Mouse (Mus musculus) ovary, adult 18-20 months (tissue): ENCODE data around the gene Ubxn11.

Experiments used
- DNase-seq: peaks from one replicate; pipeline ENCODE4 v3.0.0; 2022; ENCODE audit warnings: low spot score, mixed read lengths

Gene Ubxn11

DNA sequence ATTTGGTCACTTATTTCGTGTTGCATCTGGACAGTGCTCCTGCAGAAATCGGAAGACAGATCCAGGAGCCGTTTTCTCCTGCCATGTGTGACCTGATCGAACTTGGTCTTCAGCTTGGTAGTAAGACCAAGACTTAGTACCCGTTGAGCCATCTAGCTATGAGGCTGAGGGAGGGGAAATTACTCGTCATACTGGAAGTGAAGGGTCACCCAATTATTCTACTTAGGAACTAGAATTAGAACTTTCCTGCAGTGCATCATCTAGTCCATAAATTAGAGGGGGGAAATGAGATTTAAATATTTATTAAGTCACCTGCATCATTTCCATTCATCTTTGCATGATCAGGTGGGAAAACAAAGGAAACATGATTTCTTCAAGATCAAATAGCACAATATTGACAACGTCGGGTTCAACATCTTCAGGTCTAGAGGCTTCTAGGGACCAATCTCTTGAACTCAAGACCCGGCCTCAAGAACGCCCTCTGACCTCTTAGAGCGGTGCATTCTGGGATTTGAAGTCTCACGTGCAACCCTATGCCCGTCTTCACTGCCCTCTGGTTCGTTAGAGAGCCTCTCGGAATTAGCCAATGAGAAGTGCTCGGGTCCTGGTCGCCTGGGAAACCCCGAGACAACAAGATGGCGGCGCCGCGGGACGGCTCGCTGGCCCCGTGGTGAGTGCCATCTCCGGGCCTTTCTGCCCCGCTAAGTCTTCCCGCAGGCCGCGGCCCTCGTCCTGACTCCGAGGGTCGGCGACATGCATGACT, at the start of gene Ubxn11:
Gene Ubxn11, plus strand, starts transcription at position 592 of the 763 bp plus-strand sequence.
- DNase-seq = peak; percentile 71

- no peak for DNase-seq
Observed at GRCm38 (mm10) chr4:134053538-134053937, 48.8 kb upstream of the Ubxn11 start, which contains the start of gene Zfp683. Gene Zfp683, plus strand, starts transcription at chr4:134053838.

DNA sequence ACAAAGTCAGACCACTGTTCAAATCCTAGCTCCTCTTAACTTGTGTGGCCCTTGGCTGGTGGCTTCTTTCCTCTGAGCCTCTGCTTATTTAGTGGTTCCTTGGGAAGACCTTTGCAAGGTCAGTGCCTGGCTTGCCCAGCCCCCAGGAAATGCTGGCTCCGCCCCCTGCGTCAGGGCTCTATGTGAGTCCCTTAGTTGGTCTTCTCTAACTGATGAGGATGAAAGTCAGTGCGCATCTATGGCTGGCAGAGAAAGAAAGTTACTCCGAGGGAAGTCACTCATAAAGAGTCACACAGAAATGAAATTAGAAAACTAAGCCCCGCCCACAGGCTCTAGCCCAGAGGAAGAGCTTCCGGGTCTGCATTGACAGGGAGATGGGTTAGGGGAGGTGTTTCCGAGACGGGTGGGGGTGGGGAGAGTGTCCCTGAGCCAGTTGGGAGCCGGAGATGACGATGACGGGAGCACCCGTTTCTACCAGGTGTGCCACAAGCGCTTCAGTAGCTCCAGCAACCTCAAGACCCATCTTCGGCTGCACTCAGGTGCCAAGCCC, 44.1 kb upstream of the Ubxn11 start:
- no peak for DNase-seq

DNA sequence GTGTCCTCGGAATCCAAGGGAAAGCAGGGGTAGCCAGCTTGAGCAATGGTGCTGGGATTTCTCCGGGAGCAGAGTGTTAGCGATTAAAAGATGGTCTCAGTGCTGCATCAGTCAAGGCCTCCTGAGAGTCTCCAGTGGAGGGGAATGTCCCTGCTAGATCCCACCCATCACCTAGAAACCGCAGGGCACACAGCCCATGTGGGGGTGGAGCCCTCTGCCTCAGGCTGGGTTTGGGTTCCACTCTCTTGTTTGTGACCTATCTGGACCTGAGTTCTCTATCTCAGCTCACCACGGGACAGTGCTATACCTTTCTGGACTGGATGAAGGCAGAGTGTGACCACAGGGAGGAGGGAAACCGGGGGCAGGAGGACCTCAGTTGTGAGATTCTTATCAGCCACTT, 43.5 kb upstream of the Ubxn11 start:
- no peak for DNase-seq

GRCm38 (mm10) chr4:134060135-134060865, 42.1 kb upstream of the Ubxn11 start, which contains the start of gene Crybg2:
Gene Crybg2, plus strand, starts transcription at chr4:134060815.
- no peak for DNase-seq

- no peak for DNase-seq
Observed at GRCm38 (mm10) chr4:134061166-134061830, 41.1 kb upstream of the Ubxn11 start.

DNA sequence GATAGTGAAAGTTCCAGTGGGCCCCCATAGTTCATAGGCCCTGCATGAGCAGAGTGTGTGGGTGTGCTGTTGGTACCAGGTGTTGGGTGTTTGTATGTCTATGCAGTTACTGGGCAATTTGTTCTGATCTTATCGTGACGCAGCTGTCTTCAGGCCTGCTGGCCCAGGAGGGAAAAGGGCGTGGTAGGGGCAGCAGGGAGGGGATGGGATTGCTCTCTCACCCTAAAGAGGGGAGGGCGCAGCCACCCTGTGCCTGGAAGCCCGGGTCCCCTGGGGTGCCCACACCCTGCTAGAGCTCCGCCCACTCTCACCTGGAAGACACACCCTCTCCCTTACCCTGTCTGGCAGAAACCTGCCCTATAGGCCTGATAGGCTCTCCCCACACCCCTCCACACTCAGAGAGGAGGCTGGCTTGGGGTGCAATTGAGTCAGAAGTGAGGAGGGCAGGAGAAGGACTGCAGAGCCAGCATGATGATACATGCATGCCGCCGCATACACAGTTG, 40.4 kb upstream of the Ubxn11 start:
- DNase-seq = no peak

GRCm38 (mm10) chr4:134062561-134062960, 39.8 kb upstream of the Ubxn11 start:
- DNase-seq = no peak

DNA sequence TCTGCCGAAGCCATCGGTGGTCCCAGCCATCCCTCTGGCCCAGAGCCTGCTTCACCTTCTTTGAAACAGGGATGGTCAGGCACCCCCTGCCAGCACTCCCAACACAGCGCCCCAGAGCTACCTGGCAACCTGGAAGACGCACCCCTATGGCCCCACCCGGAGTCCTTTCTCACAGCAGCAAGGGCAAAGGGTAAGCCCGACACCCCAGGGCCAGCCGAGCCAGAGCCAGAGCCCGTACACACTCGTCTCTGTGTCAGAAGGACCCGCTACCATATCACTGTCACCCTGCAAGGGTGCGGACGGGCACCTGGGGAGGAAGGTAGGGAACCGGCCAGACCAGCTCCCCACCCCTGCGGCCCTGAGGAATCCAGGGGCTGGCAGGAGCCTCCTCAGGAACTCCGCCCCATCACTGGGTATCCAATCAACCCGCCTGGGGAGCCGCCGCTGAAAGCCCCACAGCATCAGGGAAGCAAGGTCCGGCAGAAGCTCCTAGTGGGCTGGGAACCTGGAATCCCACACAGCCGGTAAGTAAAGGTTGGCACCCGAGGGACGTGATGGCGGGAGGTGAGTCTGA, 36.9 kb upstream of the Ubxn11 start:
- no peak for DNase-seq

GRCm38 (mm10) chr4:134067383-134067782, 35.0 kb upstream of the Ubxn11 start:
- DNase-seq = no peak

DNA sequence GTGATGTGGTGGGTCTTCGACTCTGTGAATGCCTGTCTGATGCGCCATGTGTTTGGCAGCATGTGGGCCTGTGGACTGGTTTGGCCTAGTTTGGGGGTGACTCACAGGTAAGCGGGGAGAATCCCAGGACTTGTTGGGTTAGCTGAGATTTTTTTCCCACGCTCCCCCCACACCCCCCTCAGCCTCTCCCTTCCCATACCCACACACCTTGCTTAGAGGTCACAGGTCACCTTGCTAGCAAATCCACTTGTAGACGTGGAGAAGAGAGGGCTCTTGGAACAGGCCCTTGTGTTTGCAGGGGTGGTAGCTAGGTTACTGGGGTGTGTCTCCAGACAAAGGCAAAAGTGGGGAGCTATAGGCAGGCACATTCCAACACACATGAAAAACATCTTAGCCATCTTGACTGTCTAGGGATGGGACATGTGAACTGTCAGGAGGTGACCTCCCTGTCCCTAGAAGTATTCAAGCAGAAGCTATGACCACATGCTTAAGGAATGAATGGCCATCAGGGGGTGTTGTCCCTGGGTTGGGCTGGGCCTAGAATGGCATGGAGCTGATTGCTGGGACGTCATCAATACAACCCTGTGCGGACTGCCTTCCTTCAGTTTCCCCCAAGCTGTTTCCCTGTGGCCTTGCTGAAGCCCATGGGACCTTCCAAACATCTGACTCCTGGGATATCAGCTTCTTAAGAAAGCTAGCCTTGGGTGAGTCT, 34.4 kb upstream of the Ubxn11 start:
- DNase-seq = no peak

GRCm38 (mm10) chr4:134068793-134069580, 33.4 kb upstream of the Ubxn11 start:
- DNase-seq = no peak

DNA sequence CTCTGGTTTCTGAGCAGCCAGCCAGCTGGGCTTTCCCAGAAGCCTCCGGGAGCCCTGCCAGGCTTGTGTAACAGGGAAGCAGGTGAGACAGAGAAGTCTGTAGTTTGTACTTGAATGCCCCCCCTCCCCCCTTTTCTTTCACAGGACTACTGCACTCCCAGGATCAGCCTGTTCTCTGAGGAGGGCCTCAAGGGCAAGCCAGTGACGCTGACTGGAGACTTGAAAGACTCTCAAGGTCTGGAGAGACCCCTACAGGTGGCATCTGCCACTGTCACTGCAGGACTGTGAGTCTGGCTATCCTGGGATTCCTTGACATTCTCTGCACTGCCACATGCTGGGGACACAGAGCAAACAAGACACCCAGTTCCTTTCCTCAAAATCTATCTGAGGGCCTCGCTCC, 23.7 kb upstream of the Ubxn11 start:
- DNase-seq = peak; percentile 57

DNA sequence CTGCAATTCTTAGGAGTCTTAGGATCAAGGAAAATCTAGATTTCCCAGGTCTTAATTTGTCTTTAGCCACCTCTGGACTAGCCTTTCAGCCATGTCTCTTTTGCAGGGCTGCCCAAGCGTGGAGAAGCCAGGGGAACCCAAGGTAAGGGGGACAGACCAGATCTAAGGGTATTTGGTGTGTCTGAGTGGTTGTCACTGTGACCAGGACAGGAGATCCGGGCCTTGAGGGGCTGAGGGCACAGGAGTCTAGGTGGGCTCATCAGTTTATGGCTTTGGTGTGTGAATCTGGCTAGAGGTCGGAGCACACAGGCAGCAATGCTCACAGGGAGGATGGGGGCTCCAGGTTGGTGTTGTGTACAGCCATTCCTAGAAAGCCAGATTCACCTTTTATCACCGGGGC, 21.7 kb upstream of the Ubxn11 start:
- no peak for DNase-seq

- DNase-seq = peak; percentile 61
Observed at GRCm38 (mm10) chr4:134081730-134082386, 20.5 kb upstream of the Ubxn11 start.

DNA sequence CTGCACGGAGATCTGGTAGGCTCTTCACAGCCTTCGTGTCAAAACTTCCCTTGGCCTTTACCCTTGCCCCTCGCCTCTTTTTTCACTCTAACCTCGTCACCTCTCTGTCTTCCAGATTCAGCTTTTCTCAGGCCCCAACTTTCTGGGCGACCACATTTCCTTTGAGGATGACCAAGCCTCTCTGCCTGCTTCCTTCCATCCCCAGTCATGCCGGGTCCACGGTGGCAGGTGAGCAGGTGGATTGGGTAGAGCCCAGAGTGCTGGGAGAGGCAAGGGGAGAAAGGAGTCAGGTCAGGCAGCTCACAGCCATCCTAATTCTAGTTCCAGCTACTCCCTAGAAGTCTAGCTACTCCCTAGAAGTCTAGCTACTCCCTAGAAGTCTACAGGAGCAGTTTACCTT, 19.9 kb upstream of the Ubxn11 start:
- DNase-seq = no peak

- no peak for DNase-seq
Observed at GRCm38 (mm10) chr4:134084999-134085398, 17.4 kb upstream of the Ubxn11 start.

- no peak for DNase-seq
Observed at GRCm38 (mm10) chr4:134087412-134087811, 15.0 kb upstream of the Ubxn11 start.

DNA sequence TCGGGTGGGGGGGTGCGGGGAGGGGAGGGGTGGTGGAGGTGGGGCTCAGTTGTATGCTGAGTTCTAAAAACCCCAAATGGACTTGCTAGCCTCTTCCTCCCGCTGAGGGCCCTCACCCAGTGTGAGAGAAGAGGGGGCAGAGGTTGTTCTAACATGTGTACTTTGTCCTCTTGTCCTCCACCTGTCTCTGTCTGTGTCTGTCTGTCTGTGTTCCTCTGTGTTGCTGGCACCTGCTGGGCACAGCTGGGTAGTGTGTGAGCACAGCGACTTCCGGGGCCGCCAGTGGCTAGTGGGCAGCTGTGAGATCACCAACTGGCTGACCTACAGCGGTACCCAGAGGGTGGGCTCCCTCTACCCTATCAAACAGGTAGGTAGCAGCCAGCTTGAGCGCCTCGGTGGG, 13.3 kb upstream of the Ubxn11 start:
- DNase-seq = no peak
